Mouse (Mus musculus) MEL (cell line): ENCODE data around the gene Eloa. TPM values are rescaled to one million over a fixed set of nuclear protein-coding genes. Genes with fewer than 3 reads are reported as not detected.

ENCODE experiments used
- DNase-seq: peaks from one replicate; pipeline ENCODE4 v3.0.0; 2011; ENCODE audit warnings: low read depth, low spot score
- H3K27ac ChIP-seq: 2 replicates; pipeline ENCODE4 v1.5.1; 2012; ENCODE audit warnings: low read depth, mild to moderate bottlenecking, control low read depth, low read length, moderate library complexity; ENCODE audit not compliant: control insufficient read depth
- H3K27me3 ChIP-seq, 2 experiments: fragments of 150-350 bp in 1 of 2; sonication (generic) in 1 of 2; 2 replicates each; pipeline ENCODE4 v1.6.1; 2012; ENCODE audit warnings: low read length in 2 of 2, mild to moderate bottlenecking in 2 of 2, improper control_type of control experiment in 1 of 2, moderate library complexity in 1 of 2; ENCODE audit not compliant: insufficient read depth in 2 of 2, control insufficient read depth in 1 of 2
- H3K36me3 ChIP-seq, 2 experiments: 2 replicates each; pipeline ENCODE4 v1.6.1; 2012 to 2014; ENCODE audit warnings: low read length in 2 of 2, improper control_type of control experiment in 1 of 2, inconsistent platforms in 1 of 2, mild to moderate bottlenecking in 1 of 2; ENCODE audit not compliant: insufficient read depth in 2 of 2, control insufficient read depth in 1 of 2
- H3K4me1 ChIP-seq, 2 experiments: fragments of 150-350 bp in 1 of 2; sonication (generic) in 1 of 2; 2 replicates each; pipeline ENCODE4 v1.6.1; 2012; ENCODE audit warnings: low read length in 2 of 2, improper control_type of control experiment in 1 of 2, mild to moderate bottlenecking in 1 of 2; ENCODE audit not compliant: insufficient read depth in 2 of 2, control insufficient read depth in 1 of 2
- H3K4me3 ChIP-seq, 2 experiments: fragments of 150-350 bp in 1 of 2; sonication (generic) in 1 of 2; 2 replicates each; pipeline ENCODE4 v1.5.1; 2012; ENCODE audit warnings: low read depth in 2 of 2, low read length in 2 of 2, mild to moderate bottlenecking in 2 of 2, moderate library complexity in 2 of 2, control low read depth in 1 of 2, improper control_type of control experiment in 1 of 2; ENCODE audit not compliant: control insufficient read depth in 1 of 2, insufficient read depth in 1 of 2
- H3K79me2 ChIP-seq: 2 replicates; pipeline ENCODE4 v1.6.1; 2012; ENCODE audit warnings: mild to moderate bottlenecking, low read length, moderate library complexity; ENCODE audit not compliant: control insufficient read depth, poor library complexity, insufficient read depth
- H3K9ac ChIP-seq: 2 replicates; pipeline ENCODE4 v1.6.1; 2012; ENCODE audit warnings: low read depth, mild to moderate bottlenecking, control low read depth, low read length, moderate library complexity; ENCODE audit not compliant: control insufficient read depth, poor library complexity, severe bottlenecking
- H3K9me3 ChIP-seq: fragments of 150-350 bp; sonication (generic); replicated peaks from 2 replicates; pipeline ENCODE4 v1.6.1; 2012; ENCODE audit warnings: mild to moderate bottlenecking, low read length, improper control_type of control experiment, moderate library complexity; ENCODE audit not compliant: insufficient read depth
- BHLHE40 ChIP-seq: IDR thresholded peaks from 2 replicates; pipeline ENCODE4 v1.6.1; 2012; ENCODE audit warnings: low read depth, mild to moderate bottlenecking, inconsistent platforms, low read length, improper control_type of control experiment, borderline replicate concordance
- CHD2 ChIP-seq: IDR thresholded peaks from 2 replicates; pipeline ENCODE4 v1.6.1; 2011; ENCODE audit warnings: low read length, improper control_type of control experiment
- CTCF ChIP-seq, 3 experiments: IDR thresholded peaks in 2 of 3; conservative IDR thresholded peaks in 1 of 3; 2 replicates each; pipeline ENCODE4 v1.5.1; 2011 to 2012; ENCODE audit warnings: low read length in 3 of 3, low read depth in 2 of 3, mild to moderate bottlenecking in 2 of 3, improper control_type of control experiment in 1 of 3, inconsistent platforms in 1 of 3, mixed read lengths in 1 of 3, moderate library complexity in 1 of 3; ENCODE audit not compliant: control insufficient read depth in 1 of 3, insufficient read depth in 1 of 3, poor library complexity in 1 of 3, severe bottlenecking in 1 of 3
- ETS1 ChIP-seq: IDR thresholded peaks from 2 replicates; pipeline ENCODE4 v1.6.1; 2012; ENCODE audit warnings: low read depth, mild to moderate bottlenecking, inconsistent platforms, low read length, improper control_type of control experiment, moderate library complexity
- GABPA ChIP-seq: IDR thresholded peaks from 2 replicates; pipeline ENCODE4 v1.6.1; 2012; ENCODE audit warnings: low read depth, mild to moderate bottlenecking, inconsistent platforms, low read length, improper control_type of control experiment, moderate library complexity
- MAFK ChIP-seq: IDR thresholded peaks from 2 replicates; pipeline ENCODE4 v1.6.1; 2011; ENCODE audit warnings: low read depth, mild to moderate bottlenecking, low read length, improper control_type of control experiment, borderline replicate concordance
- MAZ ChIP-seq: IDR thresholded peaks from 2 replicates; pipeline ENCODE4 v1.6.1; 2012; ENCODE audit warnings: low read depth, mild to moderate bottlenecking, inconsistent platforms, low read length, improper control_type of control experiment
- MEF2A ChIP-seq: IDR thresholded peaks from 2 replicates; pipeline ENCODE4 v1.6.1; 2014; ENCODE audit warnings: low read depth, mild to moderate bottlenecking, inconsistent platforms, low read length, improper control_type of control experiment; ENCODE audit not compliant: poor library complexity, insufficient replicate concordance, severe bottlenecking; ENCODE audit errors: extremely low read depth
- MYB ChIP-seq: IDR thresholded peaks from 2 replicates; pipeline ENCODE4 v1.6.1; 2011; ENCODE audit warnings: mild to moderate bottlenecking, low read depth, low read length, improper control_type of control experiment
- POLR2A ChIP-seq, 2 experiments: IDR thresholded peaks; 2 replicates each; pipeline ENCODE4 v1.6.1; 2011 to 2012; ENCODE audit warnings: low read length in 2 of 2, mild to moderate bottlenecking in 2 of 2, control low read depth in 1 of 2, improper control_type of control experiment in 1 of 2, low read depth in 1 of 2, moderate library complexity in 1 of 2; ENCODE audit not compliant: control insufficient read depth in 1 of 2, insufficient read depth in 1 of 2, poor library complexity in 1 of 2
- RAD21 ChIP-seq: IDR thresholded peaks from 2 replicates; pipeline ENCODE4 v1.6.1; 2011; ENCODE audit warnings: mild to moderate bottlenecking, low read depth, low read length, improper control_type of control experiment
- SMC3 ChIP-seq: IDR thresholded peaks from 2 replicates; pipeline ENCODE4 v1.6.1; 2011; ENCODE audit warnings: low read depth, low read length, improper control_type of control experiment
- UBTF ChIP-seq: IDR thresholded peaks from 2 replicates; pipeline ENCODE4 v1.6.1; 2012; ENCODE audit warnings: low read depth, mild to moderate bottlenecking, inconsistent platforms, low read length, improper control_type of control experiment, moderate library complexity, borderline replicate concordance; ENCODE audit not compliant: insufficient read depth
- polyA plus RNA-seq, 2 experiments: library from polyadenylated mRNA; stranded (reverse) in 1 of 2; unstranded in 1 of 2; fragments of >175 nt in 1 of 2; fragments of >200 nt in 1 of 2; gene quantifications; 2 replicates each; pipeline versions ENCODE4 v1.2.1 to v1.2.4; 2012; ENCODE audit warnings: low replicate concordance in 2 of 2, low read depth in 1 of 2; ENCODE audit not compliant: insufficient read length in 2 of 2, insufficient read depth in 1 of 2, missing spikeins in 1 of 2
- total RNA-seq: library from RNA; depleted of rRNA; stranded (reverse); fragments of 300-350 nt; gene quantifications from 2 replicates; pipeline ENCODE4 v1.2.3, GENCODE M21; 2012

Eloa gene
- total and polyA plus RNA-seq, 3 experiments = 30.8 to 41.4 (median 34.1) TPM

- peak overlapping the region in 1 of 2 experiments; percentile 63; a peak in 1 of 4 replicates for H3K4me3 ChIP-seq
- H3K9me3 ChIP-seq = no peaks in the 10 kb centered on the region
- peak overlapping the region; percentile 94 for H3K27ac ChIP-seq
- peak overlapping the region; percentile 80 for H3K9ac ChIP-seq
- no peaks in the 10 kb centered on the region; the same call in 1 of the 2 replicates for H3K79me2 ChIP-seq
- no peaks in the 10 kb centered on the region for H3K27me3 ChIP-seq
- H3K4me1 ChIP-seq = peaks cover 10 to 23% of the 10 kb centered on the region in 2 experiments
- DNase-seq = no peak
- TF ChIP-seq MYB (no peak), MAZ (no peak), RAD21 (no peak), UBTF (no peak), MEF2A (no peak)
- peaks cover 0 to 9% of the 10 kb centered on the region in 2 experiments; a peak in 2 of 4 replicates for H3K36me3 ChIP-seq
Observed at GRCm38 (mm10) chr4:136027416-136028131, 6.0 kb upstream of the Eloa start.

GRCm38 (mm10) chr4:136025350-136025749 is 3.8 kb upstream of the Eloa start:
- peak; percentile 51 for DNase-seq
- Histone ChIP-seq H3K79me2 (peaks cover 11% of the 10 kb centered on the region), H3K9me3 (no peaks in the 10 kb centered on the region), H3K4me3 (no peak overlapping the region), H3K27ac (no peak overlapping the region), H3K36me3 (peaks cover 0 to 10% of the 10 kb centered on the region in 2 experiments; a peak in 2 of 4 replicates), H3K27me3 (no peaks in the 10 kb centered on the region), H3K9ac (no peak overlapping the region), H3K4me1 (peaks cover 10 to 15% of the 10 kb centered on the region in 2 experiments)
- TF ChIP-seq SMC3 = 0 out of 2 replicates have a peak, but pooled peaks have one; percentile 11
- peak in 2 of 3 experiments; percentile 20 to 24; a peak in 3 of 6 replicates for TF ChIP-seq CTCF (IDR thresholded peaks at IDR 0.05 in 2 of 3, conservative IDR thresholded peaks at IDR 0.05 in 1 of 3; ENCODE audit: control insufficient read depth in 1 of 3, insufficient read depth in 1 of 3, low read depth in 2 of 3, low read length in 3 of 3, poor library complexity in 1 of 3, severe bottlenecking in 1 of 3)
- TF ChIP-seq BHLHE40 = no peak
- TF ChIP-seq CHD2 = no peak
- TF ChIP-seq GABPA = no peak
- no peak for TF ChIP-seq POLR2A (IDR thresholded peaks at IDR 0.05; ENCODE audit: control insufficient read depth in 1 of 2, insufficient read depth in 1 of 2, low read depth in 1 of 2, low read length in 2 of 2, poor library complexity in 1 of 2)

GRCm38 (mm10) chr4:136022924-136023323 is 1.4 kb upstream of the Eloa start:
- H3K9ac ChIP-seq = no peak overlapping the region
- no peak for DNase-seq
- no peak for TF ChIP-seq CHD2
- TF ChIP-seq MYB = no peak
- TF ChIP-seq MAFK = no peak
- no peak for TF ChIP-seq ETS1

More at GRCm38 (mm10) chr4:136022924-136023323, 1.4 kb upstream of the Eloa start:
- Histone ChIP-seq H3K79me2 (peaks cover 33% of the 10 kb centered on the region), H3K9me3 (no peaks in the 10 kb centered on the region), H3K4me1 (peaks cover 12 to 15% of the 10 kb centered on the region in 2 experiments), H3K4me3 (no peak overlapping the region), H3K27me3 (no peaks in the 10 kb centered on the region), H3K36me3 (peaks cover 0 to 18% of the 10 kb centered on the region in 2 experiments; a peak in 2 of 4 replicates), H3K27ac (no peak overlapping the region)
